Mouse (Mus musculus): ENCODE measurements around the gene Ehd4. TPM values are rescaled to one million over a fixed set of nuclear protein-coding genes. Genes with fewer than 3 reads are reported as not detected.
A peak's percentile ranks its signal among the peaks of the same experiment; 100 is the strongest.

Ehd4 gene
- polyA plus RNA-seq, 1 experiment from 2014 or later, result 17.4 TPM

GRCm38 (mm10) chr2:120170726-120171125, 16.3 kb upstream of the Ehd4 start:
- Histone ChIP-seq H3K9ac (ENCODE audit: low read length) (no peak overlapping the region), H3K4me2 (ENCODE audit: low read depth) (no peak overlapping the region), H3K27me3 (ENCODE audit: control insufficient read depth, insufficient read depth, low read length) (no peaks in the 10 kb centered on the region), H3K9me3 (ENCODE audit: control insufficient read depth, low read length) (no peaks in the 10 kb centered on the region), H3K36me3 (ENCODE audit: control insufficient read depth, insufficient read depth, low read length) (no peaks in the 10 kb centered on the region), H3K4me1 (ENCODE audit: control insufficient read depth, insufficient read depth, low read length) (no peaks in the 10 kb centered on the region), H3K27ac (ENCODE audit: low read depth, low read length) (no peak overlapping the region), H3K4me3 (ENCODE audit: low read depth, low read length) (no peak overlapping the region)
- ATAC-seq (ENCODE audit: insufficient read depth, low FRiP score, low TSS enrichment), result no peak
- DNase-seq (ENCODE audit: low spot score), result no peak
- 68% methylated on average over 1 of the region's 1 CpGs for WGBS

- Histone ChIP-seq H3K27me3 (ENCODE audit: control insufficient read depth, insufficient read depth, low read length) (no peaks in the 10 kb centered on the region), H3K4me3 (ENCODE audit: low read depth, low read length) (no peak overlapping the region), H3K36me3 (ENCODE audit: control insufficient read depth, insufficient read depth, low read length) (no peaks in the 10 kb centered on the region), H3K27ac (ENCODE audit: low read depth, low read length) (no peak overlapping the region), H3K4me1 (ENCODE audit: control insufficient read depth, insufficient read depth, low read length) (no peaks in the 10 kb centered on the region), H3K4me2 (ENCODE audit: low read depth) (no peak overlapping the region), H3K9me3 (ENCODE audit: control insufficient read depth, low read length) (no peaks in the 10 kb centered on the region), H3K9ac (ENCODE audit: low read length) (no peak overlapping the region)
- DNase-seq (ENCODE audit: low spot score) (no peak), ATAC-seq (ENCODE audit: insufficient read depth, low FRiP score, low TSS enrichment) (no peak)
- 87% methylated on average over 3 of the region's 3 CpGs for WGBS
These were observed 15.0 kb upstream of the Ehd4 start for GRCm38 (mm10) chr2:120169382-120169781.

- DNase-seq (ENCODE audit: low spot score) (no peak), ATAC-seq (ENCODE audit: insufficient read depth, low FRiP score, low TSS enrichment) (no peak)
- H3K36me3 ChIP-seq (ENCODE audit: control insufficient read depth, insufficient read depth, low read length), result no peaks in the 10 kb centered on the region
- no peak overlapping the region for H3K27ac ChIP-seq (ENCODE audit: low read depth, low read length)
- H3K9ac ChIP-seq (ENCODE audit: low read length), result no peak overlapping the region
- WGBS, result 87% methylated on average over 8 of the region's 8 CpGs
- H3K4me2 ChIP-seq (ENCODE audit: low read depth), result no peak overlapping the region
- no peaks in the 10 kb centered on the region for H3K4me1 ChIP-seq (ENCODE audit: control insufficient read depth, insufficient read depth, low read length)
- H3K9me3 ChIP-seq (ENCODE audit: control insufficient read depth, low read length), result no peaks in the 10 kb centered on the region
- H3K27me3 ChIP-seq (ENCODE audit: control insufficient read depth, insufficient read depth, low read length), result no peaks in the 10 kb centered on the region
- H3K4me3 ChIP-seq (ENCODE audit: low read depth, low read length), result no peak overlapping the region
These were observed 13.4 kb upstream of the Ehd4 start for GRCm38 (mm10) chr2:120167763-120168162.

- H3K4me3 ChIP-seq (ENCODE audit: low read depth, low read length), result no peak overlapping the region
- no peaks in the 10 kb centered on the region for H3K27me3 ChIP-seq (ENCODE audit: control insufficient read depth, insufficient read depth, low read length)
- H3K9me3 ChIP-seq (ENCODE audit: control insufficient read depth, low read length), result no peaks in the 10 kb centered on the region
- no peak overlapping the region for H3K27ac ChIP-seq (ENCODE audit: low read depth, low read length)
- no peaks in the 10 kb centered on the region for H3K36me3 ChIP-seq (ENCODE audit: control insufficient read depth, insufficient read depth, low read length)
- WGBS, result 79% methylated on average over 10 of the region's 10 CpGs
- ATAC-seq (ENCODE audit: insufficient read depth, low FRiP score, low TSS enrichment) (no peak), DNase-seq (ENCODE audit: low spot score) (no peak)
- no peak overlapping the region for H3K4me2 ChIP-seq (ENCODE audit: low read depth)
- no peak overlapping the region for H3K9ac ChIP-seq (ENCODE audit: low read length)
- H3K4me1 ChIP-seq (ENCODE audit: control insufficient read depth, insufficient read depth, low read length), result no peaks in the 10 kb centered on the region
These were observed 11.1 kb upstream of the Ehd4 start for GRCm38 (mm10) chr2:120165474-120165873.

- 80% methylated on average over 2 of the region's 2 CpGs for WGBS
These were observed 5.0 kb upstream of the Ehd4 start for GRCm38 (mm10) chr2:120159434-120159833.

GRCm38 (mm10) chr2:120158846-120159245, 4.4 kb upstream of the Ehd4 start:
- Histone ChIP-seq H3K4me3 (ENCODE audit: low read depth, low read length) (no peak overlapping the region), H3K4me1 (ENCODE audit: control insufficient read depth, insufficient read depth, low read length) (peaks cover under 1% of the 10 kb centered on the region; the same call in 1 of the 2 replicates), H3K4me2 (ENCODE audit: low read depth) (no peak overlapping the region), H3K36me3 (ENCODE audit: control insufficient read depth, insufficient read depth, low read length) (no peaks in the 10 kb centered on the region), H3K9me3 (ENCODE audit: control insufficient read depth, low read length) (no peaks in the 10 kb centered on the region), H3K9ac (ENCODE audit: low read length) (no peak overlapping the region), H3K27ac (ENCODE audit: low read depth, low read length) (no peak overlapping the region), H3K27me3 (ENCODE audit: control insufficient read depth, insufficient read depth, low read length) (no peaks in the 10 kb centered on the region)
- 48% methylated on average over 1 of the region's 1 CpGs for WGBS
- no peak for ATAC-seq (ENCODE audit: insufficient read depth, low FRiP score, low TSS enrichment)
- DNase-seq (ENCODE audit: low spot score), result no peak

More at GRCm38 (mm10) chr2:120159434-120159833, 5.0 kb upstream of the Ehd4 start:
- ATAC-seq (ENCODE audit: insufficient read depth, low FRiP score, low TSS enrichment) (no peak), DNase-seq (ENCODE audit: low spot score) (no peak)
- Histone ChIP-seq H3K27ac (ENCODE audit: low read depth, low read length) (no peak overlapping the region), H3K27me3 (ENCODE audit: control insufficient read depth, insufficient read depth, low read length) (no peaks in the 10 kb centered on the region), H3K9ac (ENCODE audit: low read length) (no peak overlapping the region), H3K4me2 (ENCODE audit: low read depth) (no peak overlapping the region), H3K36me3 (ENCODE audit: control insufficient read depth, insufficient read depth, low read length) (no peaks in the 10 kb centered on the region), H3K4me1 (ENCODE audit: control insufficient read depth, insufficient read depth, low read length) (no peaks in the 10 kb centered on the region), H3K9me3 (ENCODE audit: control insufficient read depth, low read length) (no peaks in the 10 kb centered on the region), H3K4me3 (ENCODE audit: low read depth, low read length) (no peak overlapping the region)

GRCm38 (mm10) chr2:120158016-120158415, 3.6 kb upstream of the Ehd4 start:
- H3K9ac ChIP-seq (ENCODE audit: low read length), result no peak overlapping the region
- peaks cover 4% of the 10 kb centered on the region; the same call in 1 of the 2 replicates for H3K4me1 ChIP-seq (ENCODE audit: control insufficient read depth, insufficient read depth, low read length)
- H3K27ac ChIP-seq (ENCODE audit: low read depth, low read length), result no peak overlapping the region
- 59% methylated on average over 5 of the region's 5 CpGs for WGBS
- H3K4me3 ChIP-seq (ENCODE audit: low read depth, low read length), result no peak overlapping the region
- no peaks in the 10 kb centered on the region for H3K27me3 ChIP-seq (ENCODE audit: control insufficient read depth, insufficient read depth, low read length)
- no peak for ATAC-seq (ENCODE audit: insufficient read depth, low FRiP score, low TSS enrichment)
- no peak for DNase-seq (ENCODE audit: low spot score)
- no peaks in the 10 kb centered on the region for H3K36me3 ChIP-seq (ENCODE audit: control insufficient read depth, insufficient read depth, low read length)
- no peaks in the 10 kb centered on the region for H3K9me3 ChIP-seq (ENCODE audit: control insufficient read depth, low read length)
- no peak overlapping the region for H3K4me2 ChIP-seq (ENCODE audit: low read depth)

GRCm38 (mm10) chr2:120157606-120158005, 3.2 kb upstream of the Ehd4 start:
- Histone ChIP-seq H3K4me3 (ENCODE audit: low read depth, low read length) (no peak overlapping the region), H3K27me3 (ENCODE audit: control insufficient read depth, insufficient read depth, low read length) (no peaks in the 10 kb centered on the region), H3K27ac (ENCODE audit: low read depth, low read length) (no peak overlapping the region), H3K4me1 (ENCODE audit: control insufficient read depth, insufficient read depth, low read length) (peaks cover 4% of the 10 kb centered on the region; the same call in 1 of the 2 replicates), H3K9ac (ENCODE audit: low read length) (no peak overlapping the region), H3K4me2 (ENCODE audit: low read depth) (no peak overlapping the region), H3K9me3 (ENCODE audit: control insufficient read depth, low read length) (no peaks in the 10 kb centered on the region), H3K36me3 (ENCODE audit: control insufficient read depth, insufficient read depth, low read length) (no peaks in the 10 kb centered on the region)
- ATAC-seq (ENCODE audit: insufficient read depth, low FRiP score, low TSS enrichment) (no peak), DNase-seq (ENCODE audit: low spot score) (no peak)
- 73% methylated on average over 2 of the region's 2 CpGs for WGBS

GRCm38 (mm10) chr2:120153586-120154360, 633 bp downstream of the Ehd4 start:
- H3K4me3 ChIP-seq (ENCODE audit: low read depth, low read length), result peak overlapping the region; percentile 73
- H3K27me3 ChIP-seq (ENCODE audit: control insufficient read depth, insufficient read depth, low read length), result no peaks in the 10 kb centered on the region
- ATAC-seq (ENCODE audit: insufficient read depth, low FRiP score, low TSS enrichment) (peak; percentile 83; the same call in 1 of the 2 replicates), DNase-seq (ENCODE audit: low spot score) (no peak)
- no peaks in the 10 kb centered on the region for H3K9me3 ChIP-seq (ENCODE audit: control insufficient read depth, low read length)
- H3K27ac ChIP-seq (ENCODE audit: low read depth, low read length), result no peak overlapping the region
- no peaks in the 10 kb centered on the region for H3K36me3 ChIP-seq (ENCODE audit: control insufficient read depth, insufficient read depth, low read length)
- 3% methylated on average over 38 of the region's 38 CpGs for WGBS
- H3K4me2 ChIP-seq (ENCODE audit: low read depth), result peak overlapping the region; percentile 99
- H3K4me1 ChIP-seq (ENCODE audit: control insufficient read depth, insufficient read depth, low read length), result peaks cover 4% of the 10 kb centered on the region; the same call in 1 of the 2 replicates
- H3K9ac ChIP-seq (ENCODE audit: low read length), result peak overlapping the region; percentile 67
